Mouse (Mus musculus) bone marrow macrophage, adult 2 months (primary cell): ENCODE data around the gene Sp8. TPM values are rescaled to one million over a fixed set of nuclear protein-coding genes. Genes with fewer than 3 reads are reported as not detected.

Experiments
- H3K27ac ChIP-seq: 2 replicates; pipeline ENCODE4 v1.5.1; 2012; ENCODE audit warnings: low read depth, low read length; ENCODE audit not compliant: insufficient read depth
- H3K4me1 ChIP-seq: 2 replicates; pipeline ENCODE4 v1.6.1; 2012; ENCODE audit warnings: low read length; ENCODE audit not compliant: control insufficient read depth, insufficient read depth
- H3K4me3 ChIP-seq: 2 replicates; pipeline ENCODE4 v1.5.1; 2012; ENCODE audit warnings: mild to moderate bottlenecking, low read length, moderate library complexity; ENCODE audit not compliant: insufficient read depth
- CTCF ChIP-seq: IDR thresholded peaks from 2 replicates; pipeline ENCODE4 v1.5.1; 2012; ENCODE audit warnings: low read depth, mild to moderate bottlenecking, low read length, moderate library complexity
- POLR2A ChIP-seq: IDR thresholded peaks from 2 replicates; pipeline ENCODE4 v1.6.1; 2012; ENCODE audit warnings: mild to moderate bottlenecking, low read depth, low read length, borderline replicate concordance
- polyA plus RNA-seq: library from polyadenylated mRNA; stranded (reverse); fragments of >200 nt; gene quantifications from 2 replicates; pipeline ENCODE4 v1.2.4, GENCODE M21; 2012; ENCODE audit not compliant: missing spikeins, insufficient read depth, insufficient read length

The Sp8 gene
- polyA plus RNA-seq, 1 experiment = not detected

DNA sequence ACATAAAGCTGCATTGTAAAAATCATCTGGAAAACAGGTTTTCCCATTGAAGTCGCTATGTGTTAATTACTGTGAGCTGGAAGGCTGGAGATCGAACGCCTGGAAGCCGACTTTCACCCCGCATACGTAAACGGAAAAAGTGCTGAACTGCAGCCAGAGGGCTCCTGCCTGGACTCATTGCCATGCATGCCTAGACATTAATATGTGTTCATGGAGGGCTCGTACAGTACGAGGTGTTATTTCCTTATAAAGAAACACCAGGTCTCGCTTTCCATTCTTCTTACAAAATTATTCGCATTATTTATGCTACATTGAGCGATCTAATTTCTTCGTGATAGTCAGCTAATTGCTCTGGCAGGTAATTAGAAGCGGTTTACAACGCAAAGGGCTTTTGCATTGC is 5.8 kb upstream of the Sp8 start:
- Histone ChIP-seq H3K4me3 (no peak overlapping the region), H3K27ac (no peak overlapping the region), H3K4me1 (0 out of 2 replicates have a peak, but pooled peaks cover 2% of the 10 kb centered on the region)
- no peak for TF ChIP-seq CTCF
- TF ChIP-seq POLR2A = no peak

- TF ChIP-seq CTCF (no peak), POLR2A (no peak)
- Histone ChIP-seq H3K4me1 (0 out of 2 replicates have a peak, but pooled peaks cover 2% of the 10 kb centered on the region), H3K27ac (no peak overlapping the region), H3K4me3 (no peak overlapping the region)
These were observed 5.3 kb upstream of the Sp8 start for GRCm38 (mm10) chr12:118840861-118841260.

- Histone ChIP-seq H3K4me1 (0 out of 2 replicates have a peak, but pooled peaks cover 2% of the 10 kb centered on the region), H3K27ac (no peak overlapping the region), H3K4me3 (no peak overlapping the region)
- TF ChIP-seq CTCF (no peak), POLR2A (no peak)
These were observed 4.7 kb upstream of the Sp8 start for GRCm38 (mm10) chr12:118841381-118841922.

GRCm38 (mm10) chr12:118841971-118842550 is 4.1 kb upstream of the Sp8 start:
- H3K4me3 ChIP-seq = no peak overlapping the region
- TF ChIP-seq CTCF (no peak), POLR2A (no peak)
- 0 out of 2 replicates have a peak, but pooled peaks cover 2% of the 10 kb centered on the region for H3K4me1 ChIP-seq
- H3K27ac ChIP-seq = no peak overlapping the region

- TF ChIP-seq POLR2A (no peak), CTCF (no peak)
- Histone ChIP-seq H3K4me3 (no peak overlapping the region), H3K4me1 (0 out of 2 replicates have a peak, but pooled peaks cover 5% of the 10 kb centered on the region), H3K27ac (no peak overlapping the region)
These were observed 3.3 kb upstream of the Sp8 start for GRCm38 (mm10) chr12:118842671-118843411.

GRCm38 (mm10) chr12:118844111-118844510 is 2.0 kb upstream of the Sp8 start:
- Histone ChIP-seq H3K4me3 (no peak overlapping the region), H3K4me1 (0 out of 2 replicates have a peak, but pooled peaks cover 5% of the 10 kb centered on the region), H3K27ac (no peak overlapping the region)
- no peak for TF ChIP-seq CTCF
- no peak for TF ChIP-seq POLR2A

DNA sequence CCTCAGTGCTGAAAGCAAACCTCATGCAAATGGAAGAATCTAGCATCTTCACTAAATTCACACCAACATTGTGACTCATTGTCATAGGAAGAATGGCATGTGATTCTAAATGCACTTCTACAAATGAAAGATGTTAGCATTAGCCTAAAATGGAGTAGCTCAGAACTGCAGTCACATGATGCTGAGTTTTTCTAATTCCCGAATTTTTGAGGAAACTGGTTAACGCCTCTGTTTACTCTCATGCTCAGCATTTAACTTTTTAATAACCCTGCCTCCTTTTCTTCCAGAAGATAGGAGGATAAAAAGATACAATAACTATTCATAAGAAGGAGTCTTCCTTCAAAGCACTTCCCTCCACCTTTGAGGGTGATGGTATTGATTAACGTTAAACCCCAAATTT is 1.3 kb upstream of the Sp8 start:
- no peak overlapping the region for H3K4me3 ChIP-seq
- H3K4me1 ChIP-seq = 0 out of 2 replicates have a peak, but pooled peaks cover 5% of the 10 kb centered on the region
- no peak overlapping the region for H3K27ac ChIP-seq
- TF ChIP-seq POLR2A = no peak
- TF ChIP-seq CTCF = no peak

DNA sequence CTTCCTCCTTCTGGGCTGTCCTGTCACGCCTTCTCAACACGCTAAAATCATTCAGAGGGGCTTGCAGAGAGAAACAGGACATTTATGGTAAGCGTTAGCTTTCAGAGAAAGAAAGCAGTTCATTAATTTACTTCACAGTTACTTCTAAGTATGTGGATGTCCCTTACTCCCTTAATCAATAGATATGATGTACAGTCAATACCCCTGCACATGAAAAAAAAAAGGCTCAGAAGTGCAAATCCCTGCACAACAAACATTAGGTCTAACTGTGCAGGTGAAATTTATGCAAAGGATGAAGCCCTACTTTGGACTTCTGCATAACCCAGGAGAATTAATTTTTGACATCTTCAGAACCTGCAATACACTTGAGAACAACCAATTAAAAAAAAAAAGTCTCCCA is 778 bp upstream of the Sp8 start:
- H3K4me1 ChIP-seq = 0 out of 2 replicates have a peak, but pooled peaks cover 5% of the 10 kb centered on the region
- no peak overlapping the region for H3K4me3 ChIP-seq
- no peak for TF ChIP-seq POLR2A
- TF ChIP-seq CTCF = no peak
- no peak overlapping the region for H3K27ac ChIP-seq

DNA sequence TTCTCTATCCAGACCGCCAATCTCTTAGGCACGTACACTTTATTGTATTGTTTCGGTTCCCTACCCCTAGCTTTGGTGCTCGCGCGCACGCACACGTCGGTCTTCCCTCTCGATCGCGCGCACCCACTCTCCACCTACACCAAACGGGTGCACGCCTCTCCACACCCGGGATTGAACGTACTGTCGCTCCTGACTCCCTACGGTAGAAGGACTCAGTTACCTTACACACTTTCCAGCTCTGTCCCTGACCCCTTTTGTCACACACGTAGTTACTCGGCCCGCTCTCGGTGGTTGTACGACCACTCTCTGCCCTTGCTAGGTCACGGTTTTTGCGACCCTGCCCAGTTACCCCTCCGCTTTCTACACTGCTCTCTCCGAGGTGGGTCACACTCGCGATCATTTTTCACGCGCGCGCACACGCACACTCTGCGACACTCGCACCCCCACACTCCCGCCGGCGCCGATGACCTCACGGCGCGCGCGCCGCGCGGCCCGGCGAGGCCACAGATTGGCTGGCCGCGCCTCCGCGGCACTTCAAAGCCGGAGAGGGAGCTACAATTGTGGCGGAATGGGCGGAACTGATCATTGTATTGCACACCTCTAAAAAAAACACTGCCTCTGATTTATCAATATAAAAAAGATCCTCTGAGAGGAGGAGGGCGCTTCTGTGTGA is 656 bp downstream of the Sp8 start:
- Histone ChIP-seq H3K4me1 (0 out of 2 replicates have a peak, but pooled peaks cover 5% of the 10 kb centered on the region), H3K4me3 (peak overlapping the region; percentile 68), H3K27ac (no peak overlapping the region)
- no peak for TF ChIP-seq POLR2A
- TF ChIP-seq CTCF = no peak

DNA sequence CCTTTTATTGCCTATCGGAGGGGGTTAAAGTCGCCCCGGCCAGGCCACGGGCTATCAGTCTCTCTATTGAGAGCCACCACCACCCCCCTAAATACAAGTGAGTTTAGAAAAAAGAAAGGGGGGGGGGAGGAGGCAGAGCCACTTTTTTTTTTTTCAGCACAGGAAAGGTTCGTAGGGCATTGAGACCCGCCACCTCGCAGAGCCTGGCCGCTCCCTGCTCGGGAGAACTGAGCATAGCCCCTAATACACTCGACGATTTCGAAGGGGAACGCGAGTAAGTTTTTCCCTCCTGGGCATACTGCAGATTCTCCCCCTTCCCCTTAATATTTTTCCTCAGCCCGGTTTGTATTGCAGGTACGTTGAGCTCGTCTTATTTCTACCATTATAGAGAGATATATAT is 1.3 kb downstream of the Sp8 start:
- Histone ChIP-seq H3K27ac (no peak overlapping the region), H3K4me1 (0 out of 2 replicates have a peak, but pooled peaks cover 5% of the 10 kb centered on the region), H3K4me3 (peak overlapping the region; percentile 68)
- TF ChIP-seq POLR2A (no peak), CTCF (no peak)
